Comparison of ENCODE assay signal across 7 mouse cellular contexts in genomic region chr9:123020995-123021631, GRCm38 (mm10). TPM values are rescaled to one million over a fixed set of nuclear protein-coding genes. Genes with fewer than 3 reads are reported as not detected.
DNase-seq lines count a peak whose midpoint lies in the region; ATAC-seq and TF ChIP-seq lines count a peak whose summit lies in the region.

Gene Tmem42, plus strand, starts transcription at chr9:123021326.

- no peak for TF ChIP-seq CTCF in intestine, postnatal 0 days (IDR thresholded peaks at IDR 0.05; ENCODE audit: low read depth)
- peak; percentile 18; the same call in 1 of the 2 replicates for TF ChIP-seq CTCF in small intestine, adult 2 months (IDR thresholded peaks at IDR 0.05; ENCODE audit: extremely low read depth, insufficient read length, insufficient replicate concordance, low read depth, low read length)

- no peaks in the 10 kb centered on the region for H3K36me3 ChIP-seq in intestine, postnatal 0 days (ENCODE audit: control insufficient read depth, insufficient read depth)
- H3K36me3 ChIP-seq in midbrain, embryonic 12.5 days: peaks cover 17% of the 10 kb centered on the region
- peaks cover 2% of the 10 kb centered on the region; the same call in 1 of the 2 replicates for H3K36me3 ChIP-seq in small intestine, adult 2 months (ENCODE audit: control insufficient read depth, insufficient read depth, low read length)

- under 1% methylated on average over 51 of the region's 69 CpGs for WGBS in intestine, postnatal 0 days
- under 1% methylated on average over 40 of the region's 69 CpGs for WGBS in midbrain, embryonic 12.5 days
- WGBS in small intestine, adult 2 months: under 1% methylated on average over 60 of the region's 69 CpGs

- H3K27me3 ChIP-seq in intestine, postnatal 0 days (replicated peaks; ENCODE audit: control insufficient read depth, insufficient read depth, low read length): no peaks in the 10 kb centered on the region
- H3K27me3 ChIP-seq in midbrain, embryonic 12.5 days: no peaks in the 10 kb centered on the region
- H3K27me3 ChIP-seq in small intestine, adult 2 months (ENCODE audit: control insufficient read depth, insufficient read depth, low read length): no peaks in the 10 kb centered on the region

- peak; percentile 80 for DNase-seq in adrenal gland, adult 8-10 months
- peak; percentile 90 for DNase-seq in embryo, embryonic 9.5 days (ENCODE audit: extremely low spot score)
- peak; percentile 28 for DNase-seq in gonadal fat pad, adult 2 months (ENCODE audit: low read depth)
- peak; percentile 83 for DNase-seq in left cerebral cortex, postnatal 4 days

- peak within 1 kb of the TSS; percentile 62 for H3K9ac ChIP-seq in intestine, postnatal 0 days (ENCODE audit: low read depth, low read length)
- H3K9ac ChIP-seq in midbrain, embryonic 12.5 days (replicated peaks): peak within 1 kb of the TSS; percentile 81

- peak; percentile 99 for ATAC-seq in intestine, postnatal 0 days
- ATAC-seq in midbrain, embryonic 12.5 days (ENCODE audit: low FRiP score, low read depth): peak; percentile 96

- H3K9me3 ChIP-seq in intestine, postnatal 0 days (ENCODE audit: control insufficient read depth): no peaks in the 10 kb centered on the region
- H3K9me3 ChIP-seq in midbrain, embryonic 12.5 days: no peaks in the 10 kb centered on the region

- H3K27ac ChIP-seq in intestine, postnatal 0 days (ENCODE audit: low read depth, low read length): peak within 1 kb of the TSS; percentile 88
- peak within 1 kb of the TSS; percentile 91 for H3K27ac ChIP-seq in midbrain, embryonic 12.5 days (replicated peaks)
- H3K27ac ChIP-seq in small intestine, adult 2 months (ENCODE audit: insufficient read depth, low read depth, low read length): peak within 1 kb of the TSS; percentile 82

- intact Hi-C loops in left cerebral cortex, postnatal 4 days (cut with DNase I): no loop called here

- H3K4me2 ChIP-seq in intestine, postnatal 0 days (replicated peaks; ENCODE audit: low read depth): peak within 1 kb of the TSS; percentile 76
- H3K4me2 ChIP-seq in midbrain, embryonic 12.5 days (replicated peaks): peak within 1 kb of the TSS; percentile 73

- peaks cover 5% of the 10 kb centered on the region; the same call in 1 of the 2 replicates for H3K4me1 ChIP-seq in intestine, postnatal 0 days (replicated peaks; ENCODE audit: control insufficient read depth, insufficient read depth, low read length)
- H3K4me1 ChIP-seq in midbrain, embryonic 12.5 days: peaks cover 17% of the 10 kb centered on the region
- H3K4me1 ChIP-seq in small intestine, adult 2 months (ENCODE audit: control insufficient read depth, insufficient read depth, insufficient read length, low read length): peaks cover 4% of the 10 kb centered on the region; the same call in 1 of the 2 replicates

- peak; percentile 52; the same call in 1 of the 2 replicates for TF ChIP-seq POLR2A in small intestine, adult 2 months (IDR thresholded peaks at IDR 0.05; ENCODE audit: low read depth, low read length)

- peak within 1 kb of the TSS; percentile 70 for H3K4me3 ChIP-seq in intestine, postnatal 0 days (ENCODE audit: low read depth, low read length)
- H3K4me3 ChIP-seq in midbrain, embryonic 12.5 days: peak within 1 kb of the TSS; percentile 80
- H3K4me3 ChIP-seq in small intestine, adult 2 months (ENCODE audit: low read depth, low read length): peak within 1 kb of the TSS; percentile 74

RNA-seq across cellular contexts. Expression of gene Tmem42, which starts in this region (rescaled TPM):
- 10 to 100 TPM; 18.1 to 26.2 (median 20.1) TPM for total RNA-seq in adrenal gland, adult 8-10 months (2022)
- 20.8 and 23.1 TPM in 2 replicates for polyA plus RNA-seq in gonadal fat pad, adult 2 months (2012; rRNA removed)
- 25.9 and 26.2 TPM in 2 replicates for polyA plus RNA-seq in intestine, postnatal 0 days (2015; fragmentation: Nextera tagmentation; extraction: Ambion mirVana)
- 10 to 100 TPM; 22.4 to 28.7 TPM for total RNA-seq in left cerebral cortex, postnatal 4 days (2021)
- polyA plus RNA-seq in midbrain, embryonic 12.5 days (2016; fragmentation: Nextera tagmentation; extraction: Ambion mirVana): 18.4 and 18.8 TPM in 2 replicates
- polyA plus RNA-seq in small intestine, adult 2 months (2012; rRNA removed): 7.1 and 7.6 TPM in 2 replicates

Comparison
In these comparisons a context has a peak if more than half of its experiments do, and no peak if none do; other contexts are left out.
1. Peak in every context shown above with its lines: DNase-seq, ATAC-seq, H3K4me3 ChIP-seq and H3K27ac ChIP-seq.
2. DNase-seq: peak in every context shown above with its lines; median percentile 90 in embryo, embryonic 9.5 days; 83 in left cerebral cortex, postnatal 4 days; 80 in adrenal gland, adult 8-10 months; 28 in gonadal fat pad, adult 2 months.